Mouse (Mus musculus): ENCODE data around the gene Baz1b. TPM values are rescaled to one million over a fixed set of nuclear protein-coding genes. Genes with fewer than 3 reads are reported as not detected.

Baz1b gene
- polyA plus RNA-seq, 1 experiment from 2014 or later: 35.3 TPM

GRCm38 (mm10) chr5:135271563-135272165 lies 84.6 kb downstream of the Baz1b start:
- H3K4me1 ChIP-seq (replicated peaks; ENCODE audit: control insufficient read depth, insufficient read depth, low read length): peaks cover 8% of the 10 kb centered on the region
- WGBS: 74% methylated on average over 12 of the region's 12 CpGs
- H3K9me3 ChIP-seq (ENCODE audit: control insufficient read depth, low read length): no peaks in the 10 kb centered on the region
- H3K36me3 ChIP-seq (ENCODE audit: control insufficient read depth, insufficient read depth, low read length): no peaks in the 10 kb centered on the region
- H3K9ac ChIP-seq (ENCODE audit: low read length): no peak overlapping the region
- H3K27me3 ChIP-seq (ENCODE audit: control insufficient read depth, insufficient read depth, low read depth, low read length): peaks cover 7% of the 10 kb centered on the region
- ATAC-seq (ENCODE audit: low read depth): no peak
- H3K27ac ChIP-seq (ENCODE audit: low read length): no peak overlapping the region
- H3K4me3 ChIP-seq (ENCODE audit: low read length): no peak overlapping the region
- no peak overlapping the region for H3K4me2 ChIP-seq (ENCODE audit: low read depth, low read length)

GRCm38 (mm10) chr5:135274663-135275396 lies 87.8 kb downstream of the Baz1b start:
- peaks cover 8% of the 10 kb centered on the region for H3K4me1 ChIP-seq (replicated peaks; ENCODE audit: control insufficient read depth, insufficient read depth, low read length)
- ATAC-seq (ENCODE audit: low read depth): peak; percentile 39; the same call in 1 of the 2 replicates
- H3K36me3 ChIP-seq (ENCODE audit: control insufficient read depth, insufficient read depth, low read length): no peaks in the 10 kb centered on the region
- 20% methylated on average over 15 of the region's 15 CpGs for WGBS
- H3K9ac ChIP-seq (ENCODE audit: low read length): peak overlapping the region; percentile 43
- H3K27ac ChIP-seq (ENCODE audit: low read length): peak overlapping the region; percentile 22; the same call in 1 of the 2 replicates
- no peaks in the 10 kb centered on the region for H3K9me3 ChIP-seq (ENCODE audit: control insufficient read depth, low read length)
- peak overlapping the region; percentile 32 for H3K4me3 ChIP-seq (ENCODE audit: low read length)
- peak overlapping the region; percentile 51 for H3K4me2 ChIP-seq (ENCODE audit: low read depth, low read length)
- H3K27me3 ChIP-seq (ENCODE audit: control insufficient read depth, insufficient read depth, low read depth, low read length): peaks cover 7% of the 10 kb centered on the region

GRCm38 (mm10) chr5:135276597-135276996 lies 89.5 kb downstream of the Baz1b start:
- H3K4me3 ChIP-seq (ENCODE audit: low read length): peak overlapping the region; percentile 13; the same call in 1 of the 2 replicates
- no peaks in the 10 kb centered on the region for H3K36me3 ChIP-seq (ENCODE audit: control insufficient read depth, insufficient read depth, low read length)
- H3K27ac ChIP-seq (ENCODE audit: low read length): no peak overlapping the region
- H3K4me1 ChIP-seq (replicated peaks; ENCODE audit: control insufficient read depth, insufficient read depth, low read length): peaks cover 8% of the 10 kb centered on the region
- WGBS: 5% methylated on average over 35 of the region's 36 CpGs
- H3K4me2 ChIP-seq (ENCODE audit: low read depth, low read length): peak overlapping the region; percentile 34
- peaks cover 7% of the 10 kb centered on the region for H3K27me3 ChIP-seq (ENCODE audit: control insufficient read depth, insufficient read depth, low read depth, low read length)
- no peaks in the 10 kb centered on the region for H3K9me3 ChIP-seq (ENCODE audit: control insufficient read depth, low read length)
- no peak for ATAC-seq (ENCODE audit: low read depth)
- H3K9ac ChIP-seq (ENCODE audit: low read length): peak overlapping the region; percentile 47; the same call in 1 of the 2 replicates

- 62% methylated on average over 9 of the region's 9 CpGs for WGBS
- H3K4me3 ChIP-seq (ENCODE audit: low read length): no peak overlapping the region
- no peak for ATAC-seq (ENCODE audit: low read depth)
- no peaks in the 10 kb centered on the region for H3K4me1 ChIP-seq (replicated peaks; ENCODE audit: control insufficient read depth, insufficient read depth, low read length)
- H3K9me3 ChIP-seq (ENCODE audit: control insufficient read depth, low read length): no peaks in the 10 kb centered on the region
- no peak overlapping the region for H3K9ac ChIP-seq (ENCODE audit: low read length)
- no peaks in the 10 kb centered on the region for H3K36me3 ChIP-seq (ENCODE audit: control insufficient read depth, insufficient read depth, low read length)
- no peak overlapping the region for H3K27ac ChIP-seq (ENCODE audit: low read length)
- H3K4me2 ChIP-seq (ENCODE audit: low read depth, low read length): no peak overlapping the region
- H3K27me3 ChIP-seq (ENCODE audit: control insufficient read depth, insufficient read depth, low read depth, low read length): peaks cover 7% of the 10 kb centered on the region
Measured at GRCm38 (mm10) chr5:135280226-135280625, 93.2 kb downstream of the Baz1b start.

- Histone ChIP-seq H3K9me3 (ENCODE audit: control insufficient read depth, low read length) (no peaks in the 10 kb centered on the region), H3K4me2 (ENCODE audit: low read depth, low read length) (no peak overlapping the region), H3K27me3 (ENCODE audit: control insufficient read depth, insufficient read depth, low read depth, low read length) (no peaks in the 10 kb centered on the region), H3K9ac (ENCODE audit: low read length) (no peak overlapping the region), H3K36me3 (ENCODE audit: control insufficient read depth, insufficient read depth, low read length) (no peaks in the 10 kb centered on the region), H3K4me1 (replicated peaks; ENCODE audit: control insufficient read depth, insufficient read depth, low read length) (no peaks in the 10 kb centered on the region), H3K4me3 (ENCODE audit: low read length) (no peak overlapping the region), H3K27ac (ENCODE audit: low read length) (no peak overlapping the region)
- ATAC-seq (ENCODE audit: low read depth): no peak
- WGBS: 64% methylated on average over 3 of the region's 3 CpGs
Measured at GRCm38 (mm10) chr5:135285211-135285610, 98.1 kb downstream of the Baz1b start.

- under 1% methylated on average over 6 of the region's 6 CpGs for WGBS
- Histone ChIP-seq H3K4me2 (ENCODE audit: low read depth, low read length) (no peak overlapping the region), H3K27ac (ENCODE audit: low read length) (no peak overlapping the region), H3K36me3 (ENCODE audit: control insufficient read depth, insufficient read depth, low read length) (no peaks in the 10 kb centered on the region), H3K4me1 (replicated peaks; ENCODE audit: control insufficient read depth, insufficient read depth, low read length) (no peaks in the 10 kb centered on the region), H3K27me3 (ENCODE audit: control insufficient read depth, insufficient read depth, low read depth, low read length) (no peaks in the 10 kb centered on the region), H3K9me3 (ENCODE audit: control insufficient read depth, low read length) (no peaks in the 10 kb centered on the region), H3K9ac (ENCODE audit: low read length) (no peak overlapping the region), H3K4me3 (ENCODE audit: low read length) (no peak overlapping the region)
- peak; percentile 65; the same call in 1 of the 2 replicates for ATAC-seq (ENCODE audit: low read depth)
Measured at GRCm38 (mm10) chr5:135286185-135286584, 99.1 kb downstream of the Baz1b start.

GRCm38 (mm10) chr5:135286926-135287325 lies 99.9 kb downstream of the Baz1b start:
- WGBS: 75% methylated on average over 5 of the region's 5 CpGs
- Histone ChIP-seq H3K9ac (ENCODE audit: low read length) (no peak overlapping the region), H3K27me3 (ENCODE audit: control insufficient read depth, insufficient read depth, low read depth, low read length) (no peaks in the 10 kb centered on the region), H3K27ac (ENCODE audit: low read length) (no peak overlapping the region), H3K4me2 (ENCODE audit: low read depth, low read length) (no peak overlapping the region), H3K4me1 (replicated peaks; ENCODE audit: control insufficient read depth, insufficient read depth, low read length) (no peaks in the 10 kb centered on the region), H3K9me3 (ENCODE audit: control insufficient read depth, low read length) (no peaks in the 10 kb centered on the region), H3K4me3 (ENCODE audit: low read length) (no peak overlapping the region), H3K36me3 (ENCODE audit: control insufficient read depth, insufficient read depth, low read length) (no peaks in the 10 kb centered on the region)
- no peak for ATAC-seq (ENCODE audit: low read depth)

GRCm38 (mm10) chr5:135290703-135291102 lies 103.6 kb downstream of the Baz1b start:
- 74% methylated on average over 6 of the region's 6 CpGs for WGBS
- Histone ChIP-seq H3K27ac (ENCODE audit: low read length) (no peak overlapping the region), H3K4me3 (ENCODE audit: low read length) (no peak overlapping the region), H3K36me3 (ENCODE audit: control insufficient read depth, insufficient read depth, low read length) (no peaks in the 10 kb centered on the region), H3K4me1 (replicated peaks; ENCODE audit: control insufficient read depth, insufficient read depth, low read length) (no peaks in the 10 kb centered on the region), H3K4me2 (ENCODE audit: low read depth, low read length) (no peak overlapping the region), H3K27me3 (ENCODE audit: control insufficient read depth, insufficient read depth, low read depth, low read length) (no peaks in the 10 kb centered on the region), H3K9ac (ENCODE audit: low read length) (no peak overlapping the region), H3K9me3 (ENCODE audit: control insufficient read depth, low read length) (no peaks in the 10 kb centered on the region)
- ATAC-seq (ENCODE audit: low read depth): no peak

GRCm38 (mm10) chr5:135291193-135291592 lies 104.1 kb downstream of the Baz1b start:
- Histone ChIP-seq H3K27ac (ENCODE audit: low read length) (no peak overlapping the region), H3K4me2 (ENCODE audit: low read depth, low read length) (no peak overlapping the region), H3K9me3 (ENCODE audit: control insufficient read depth, low read length) (no peaks in the 10 kb centered on the region), H3K4me1 (replicated peaks; ENCODE audit: control insufficient read depth, insufficient read depth, low read length) (no peaks in the 10 kb centered on the region), H3K27me3 (ENCODE audit: control insufficient read depth, insufficient read depth, low read depth, low read length) (no peaks in the 10 kb centered on the region), H3K36me3 (ENCODE audit: control insufficient read depth, insufficient read depth, low read length) (no peaks in the 10 kb centered on the region), H3K9ac (ENCODE audit: low read length) (no peak overlapping the region), H3K4me3 (ENCODE audit: low read length) (no peak overlapping the region)
- ATAC-seq (ENCODE audit: low read depth): no peak
- WGBS: 56% methylated on average over 4 of the region's 4 CpGs

All from lung, embryonic 16.5 days (tissue).